Mouse (Mus musculus) gastrocnemius, postnatal 36 days (tissue): ENCODE measurements around the gene Tmem168. TPM values are rescaled to one million over a fixed set of nuclear protein-coding genes. Genes with fewer than 3 reads are reported as not detected.

Experiments used
- DNase-seq, 2 experiments: peaks; one replicate each; pipeline ENCODE4 v3.0.0; 2022
- intact Hi-C: fragments of 180-260 bp; cut with DNase I; formaldehyde crosslinking; loops from one replicate; pipeline ENCODE4 v1.15.1; 2025
- long read RNA-seq, 2 experiments: library from polyadenylated mRNA; stranded (forward); transcript quantifications; one replicate each; pipeline ENCODE4 v2.0.0; 2021
- total RNA-seq, 2 experiments: library from RNA; stranded (reverse); gene quantifications; 2 replicates each; pipeline ENCODE4 v1.2.3; 2021

Tmem168 gene
- total RNA-seq, result 1 to 10 TPM; 6.9 to 7.8 TPM
- long read RNA-seq, experiment 1, partial matches to known transcripts, result 0 of 2 reads
- long read RNA-seq, experiment 1, other reads (novel, unspliced or antisense), result 1 of 2 reads
- long read RNA-seq, experiment 2, full-length matches to known transcripts, result 4 of 6 reads
- long read RNA-seq, experiment 2, partial matches to known transcripts, result 0 of 6 reads
- long read RNA-seq, experiment 2, other reads (novel, unspliced or antisense), result 2 of 6 reads

- peak; percentile 92 to 94 for DNase-seq
- intact Hi-C loops, result loop anchor here (5.0 kb wide), 1 partner anchor 69 kb away; the partner anchor contains the start of gene Bmt2
These were observed at the start of gene Tmem168 for GRCm38 (mm10) chr6:13607621-13608493. TSS of gene Tmem168 (minus strand) at chr6:13608100.

GRCm38 (mm10) chr6:13654081-13654480 is 46.2 kb upstream of the Tmem168 start:
- intact Hi-C loops, result no loop called here
- DNase-seq, result no peak

- no peak for DNase-seq
- intact Hi-C loops, result no loop called here
These were observed 44.4 kb upstream of the Tmem168 start for GRCm38 (mm10) chr6:13652284-13652683.

- no peak for DNase-seq
- intact Hi-C loops, result no loop called here
These were observed 43.0 kb upstream of the Tmem168 start for GRCm38 (mm10) chr6:13650854-13651253.

GRCm38 (mm10) chr6:13648305-13648704 is 40.4 kb upstream of the Tmem168 start:
- intact Hi-C loops, result no loop called here
- no peak for DNase-seq

- no peak for DNase-seq
- intact Hi-C loops, result no loop called here
These were observed 28.7 kb upstream of the Tmem168 start for GRCm38 (mm10) chr6:13636582-13636989.

- intact Hi-C loops, result no loop called here
- no peak for DNase-seq
These were observed 24.7 kb upstream of the Tmem168 start for GRCm38 (mm10) chr6:13632571-13632970.

- intact Hi-C loops, result no loop called here
- no peak for DNase-seq
These were observed 22.7 kb upstream of the Tmem168 start for GRCm38 (mm10) chr6:13630607-13631006.

- intact Hi-C loops, result no loop called here
- no peak for DNase-seq
These were observed 11.7 kb upstream of the Tmem168 start for GRCm38 (mm10) chr6:13619618-13620017.

GRCm38 (mm10) chr6:13617110-13617509 is 9.2 kb upstream of the Tmem168 start:
- intact Hi-C loops, result no loop called here
- DNase-seq, result no peak

- no peak for DNase-seq
- intact Hi-C loops, result no loop called here
These were observed 6.7 kb upstream of the Tmem168 start for GRCm38 (mm10) chr6:13614568-13614967.

GRCm38 (mm10) chr6:13613671-13614070 is 5.8 kb upstream of the Tmem168 start:
- no peak for DNase-seq

GRCm38 (mm10) chr6:13610869-13611268 is 3.0 kb upstream of the Tmem168 start:
- DNase-seq, result no peak
- intact Hi-C loops, result no loop called here

More at GRCm38 (mm10) chr6:13613671-13614070, 5.8 kb upstream of the Tmem168 start:
- intact Hi-C loops, result no loop called here

- intact Hi-C loops, result loop anchor here (5.0 kb wide), 1 partner anchor 68 kb away; the partner anchor contains the start of gene Bmt2
- no peak for DNase-seq
These were observed 1.6 kb upstream of the Tmem168 start for GRCm38 (mm10) chr6:13609353-13610140.

- intact Hi-C loops, result loop anchor here (5.0 kb wide), 1 partner anchor 70 kb away; the partner anchor contains the start of gene Bmt2
- no peak for DNase-seq
These were observed 829 bp downstream of the Tmem168 start for GRCm38 (mm10) chr6:13606921-13607620.

GRCm38 (mm10) chr6:13606394-13606793 is 1.5 kb downstream of the Tmem168 start:
- intact Hi-C loops, result loop anchor here (5.0 kb wide), 1 partner anchor 71 kb away; the partner anchor contains the start of gene Bmt2
- no peak for DNase-seq

- intact Hi-C loops, result no loop called here
- no peak for DNase-seq
These were observed 4.8 kb downstream of the Tmem168 start for GRCm38 (mm10) chr6:13603134-13603533.

GRCm38 (mm10) chr6:13601587-13601986 is 6.3 kb downstream of the Tmem168 start:
- no peak for DNase-seq
- intact Hi-C loops, result no loop called here

- DNase-seq, result no peak
These were observed 9.5 kb downstream of the Tmem168 start for GRCm38 (mm10) chr6:13598239-13598923.

More at GRCm38 (mm10) chr6:13598239-13598923, 9.5 kb downstream of the Tmem168 start:
- intact Hi-C loops, result no loop called here
